Mouse (Mus musculus): ENCODE measurements around the gene Anapc11. TPM values are rescaled to one million over a fixed set of nuclear protein-coding genes. Genes with fewer than 3 reads are reported as not detected.

Gene Anapc11
- polyA plus RNA-seq, 1 experiment from 2014 or later, result 200 TPM

- Histone ChIP-seq H3K4me1 (replicated peaks; ENCODE audit: control insufficient read depth, insufficient read depth, low read length) (peaks cover 13% of the 10 kb centered on the region), H3K27ac (ENCODE audit: low read depth, low read length) (no peak overlapping the region), H3K27me3 (ENCODE audit: control insufficient read depth, insufficient read depth, low read length) (no peaks in the 10 kb centered on the region), H3K4me3 (ENCODE audit: low read depth, low read length) (no peak overlapping the region), H3K36me3 (ENCODE audit: control insufficient read depth, insufficient read depth, low read length) (peaks cover 16% of the 10 kb centered on the region), H3K9me3 (ENCODE audit: control insufficient read depth, low read length) (no peaks in the 10 kb centered on the region), H3K4me2 (ENCODE audit: low read depth, low read length, severe bottlenecking) (no peak overlapping the region), H3K9ac (ENCODE audit: low read length) (no peak overlapping the region)
- ATAC-seq (replicated peaks; ENCODE audit: low FRiP score), result no peak
- WGBS, result 90% methylated on average over 10 of the region's 10 CpGs
- DNase-seq (ENCODE audit: low spot score), result no peak
Measured at GRCm38 (mm10) chr11:120578024-120578693, 20.1 kb upstream of the Anapc11 start.

GRCm38 (mm10) chr11:120578694-120579243 is 19.5 kb upstream of the Anapc11 start:
- Histone ChIP-seq H3K4me3 (ENCODE audit: low read depth, low read length) (no peak overlapping the region), H3K4me1 (replicated peaks; ENCODE audit: control insufficient read depth, insufficient read depth, low read length) (peaks cover 13% of the 10 kb centered on the region), H3K27me3 (ENCODE audit: control insufficient read depth, insufficient read depth, low read length) (no peaks in the 10 kb centered on the region), H3K9me3 (ENCODE audit: control insufficient read depth, low read length) (no peaks in the 10 kb centered on the region; the same call in 1 of the 2 replicates), H3K4me2 (ENCODE audit: low read depth, low read length, severe bottlenecking) (no peak overlapping the region), H3K9ac (ENCODE audit: low read length) (no peak overlapping the region), H3K27ac (ENCODE audit: low read depth, low read length) (no peak overlapping the region), H3K36me3 (ENCODE audit: control insufficient read depth, insufficient read depth, low read length) (peaks cover 16% of the 10 kb centered on the region)
- 87% methylated on average over 11 of the region's 11 CpGs for WGBS
- ATAC-seq (replicated peaks; ENCODE audit: low FRiP score), result no peak
- no peak for DNase-seq (ENCODE audit: low spot score)

GRCm38 (mm10) chr11:120579316-120580107 is 18.7 kb upstream of the Anapc11 start:
- Histone ChIP-seq H3K4me2 (ENCODE audit: low read depth, low read length, severe bottlenecking) (peak overlapping the region; percentile 87), H3K4me3 (ENCODE audit: low read depth, low read length) (peak overlapping the region; percentile 97), H3K9me3 (ENCODE audit: control insufficient read depth, low read length) (peaks cover 3% of the 10 kb centered on the region; the same call in 1 of the 2 replicates), H3K36me3 (ENCODE audit: control insufficient read depth, insufficient read depth, low read length) (peaks cover 20% of the 10 kb centered on the region), H3K27ac (ENCODE audit: low read depth, low read length) (no peak overlapping the region), H3K27me3 (ENCODE audit: control insufficient read depth, insufficient read depth, low read length) (no peaks in the 10 kb centered on the region), H3K9ac (ENCODE audit: low read length) (peak overlapping the region; percentile 30), H3K4me1 (replicated peaks; ENCODE audit: control insufficient read depth, insufficient read depth, low read length) (peaks cover 10% of the 10 kb centered on the region)
- peak; percentile 90 for DNase-seq (ENCODE audit: low spot score)
- ATAC-seq (replicated peaks; ENCODE audit: low FRiP score), result no peak
- 63% methylated on average over 15 of the region's 15 CpGs for WGBS

GRCm38 (mm10) chr11:120580190-120580589 is 18.0 kb upstream of the Anapc11 start:
- H3K27ac ChIP-seq (ENCODE audit: low read depth, low read length), result no peak overlapping the region
- 70% methylated on average over 7 of the region's 7 CpGs for WGBS
- H3K9me3 ChIP-seq (ENCODE audit: control insufficient read depth, low read length), result peaks cover 3% of the 10 kb centered on the region; the same call in 1 of the 2 replicates
- H3K27me3 ChIP-seq (ENCODE audit: control insufficient read depth, insufficient read depth, low read length), result no peaks in the 10 kb centered on the region
- peak overlapping the region; percentile 80 for H3K9ac ChIP-seq (ENCODE audit: low read length)
- peaks cover 22% of the 10 kb centered on the region for H3K36me3 ChIP-seq (ENCODE audit: control insufficient read depth, insufficient read depth, low read length)
- ATAC-seq (replicated peaks; ENCODE audit: low FRiP score) (no peak), DNase-seq (ENCODE audit: low spot score) (no peak)
- peak overlapping the region; percentile 97 for H3K4me3 ChIP-seq (ENCODE audit: low read depth, low read length)
- peaks cover 10% of the 10 kb centered on the region for H3K4me1 ChIP-seq (replicated peaks; ENCODE audit: control insufficient read depth, insufficient read depth, low read length)
- peak overlapping the region; percentile 87 for H3K4me2 ChIP-seq (ENCODE audit: low read depth, low read length, severe bottlenecking)

GRCm38 (mm10) chr11:120580871-120581331 is 17.3 kb upstream of the Anapc11 start:
- Histone ChIP-seq H3K4me3 (ENCODE audit: low read depth, low read length) (peak overlapping the region; percentile 97), H3K27me3 (ENCODE audit: control insufficient read depth, insufficient read depth, low read length) (no peaks in the 10 kb centered on the region), H3K4me2 (ENCODE audit: low read depth, low read length, severe bottlenecking) (peak overlapping the region; percentile 87), H3K27ac (ENCODE audit: low read depth, low read length) (peak overlapping the region; percentile 84), H3K4me1 (replicated peaks; ENCODE audit: control insufficient read depth, insufficient read depth, low read length) (peaks cover 10% of the 10 kb centered on the region), H3K9me3 (ENCODE audit: control insufficient read depth, low read length) (peaks cover 3% of the 10 kb centered on the region; the same call in 1 of the 2 replicates), H3K36me3 (ENCODE audit: control insufficient read depth, insufficient read depth, low read length) (peaks cover 25% of the 10 kb centered on the region), H3K9ac (ENCODE audit: low read length) (peak overlapping the region; percentile 80)
- peak; percentile 69 for DNase-seq (ENCODE audit: low spot score)
- under 1% methylated on average over 44 of the region's 44 CpGs for WGBS
- ATAC-seq (replicated peaks; ENCODE audit: low FRiP score), result peak; percentile 20

GRCm38 (mm10) chr11:120581490-120582267 is 16.5 kb upstream of the Anapc11 start, which contains the start of gene Arhgdia:
TSS of gene Arhgdia (minus strand) at chr11:120581624.
- Histone ChIP-seq H3K27me3 (ENCODE audit: control insufficient read depth, insufficient read depth, low read length) (no peaks in the 10 kb centered on the region), H3K4me3 (ENCODE audit: low read depth, low read length) (peak within 1 kb of the TSS; percentile 97), H3K27ac (ENCODE audit: low read depth, low read length) (peak within 1 kb of the TSS; percentile 84), H3K9ac (ENCODE audit: low read length) (peak within 1 kb of the TSS; percentile 80), H3K4me2 (ENCODE audit: low read depth, low read length, severe bottlenecking) (peak within 1 kb of the TSS; percentile 87), H3K36me3 (ENCODE audit: control insufficient read depth, insufficient read depth, low read length) (peaks cover 28% of the 10 kb centered on the region), H3K4me1 (replicated peaks; ENCODE audit: control insufficient read depth, insufficient read depth, low read length) (peaks cover 10% of the 10 kb centered on the region), H3K9me3 (ENCODE audit: control insufficient read depth, low read length) (peaks cover 3% of the 10 kb centered on the region; the same call in 1 of the 2 replicates)
- ATAC-seq (replicated peaks; ENCODE audit: low FRiP score), result peak; percentile 63
- 6% methylated on average over 69 of the region's 75 CpGs for WGBS
- DNase-seq (ENCODE audit: low spot score), result peak; percentile 95

- WGBS, result 76% methylated on average over 8 of the region's 8 CpGs
- peaks cover 3% of the 10 kb centered on the region; the same call in 1 of the 2 replicates for H3K9me3 ChIP-seq (ENCODE audit: control insufficient read depth, low read length)
- ATAC-seq (replicated peaks; ENCODE audit: low FRiP score), result no peak
Measured at GRCm38 (mm10) chr11:120582268-120582981, 15.8 kb upstream of the Anapc11 start.

More at GRCm38 (mm10) chr11:120582268-120582981, 15.8 kb upstream of the Anapc11 start:
- peak overlapping the region; percentile 84 for H3K27ac ChIP-seq (ENCODE audit: low read depth, low read length)
- peak overlapping the region; percentile 80 for H3K9ac ChIP-seq (ENCODE audit: low read length)
- H3K4me2 ChIP-seq (ENCODE audit: low read depth, low read length, severe bottlenecking), result peak overlapping the region; percentile 87
- peaks cover 10% of the 10 kb centered on the region for H3K4me1 ChIP-seq (replicated peaks; ENCODE audit: control insufficient read depth, insufficient read depth, low read length)
- H3K36me3 ChIP-seq (ENCODE audit: control insufficient read depth, insufficient read depth, low read length), result peaks cover 28% of the 10 kb centered on the region
- H3K4me3 ChIP-seq (ENCODE audit: low read depth, low read length), result peak overlapping the region; percentile 97
- H3K27me3 ChIP-seq (ENCODE audit: control insufficient read depth, insufficient read depth, low read length), result no peaks in the 10 kb centered on the region
- DNase-seq (ENCODE audit: low spot score), result no peak

Measured in forebrain, embryonic 11.5 days (tissue).